Mouse (Mus musculus) spleen, adult 2 months (tissue): Measurements from ENCODE around the gene Gm45213. TPM values are rescaled to one million over a fixed set of nuclear protein-coding genes. Genes with fewer than 3 reads are reported as not detected.

Experiments
- DNase-seq, 2 experiments: peaks; one replicate each; pipeline versions ENCODE4 v3.0.0 to v3.0.0-alpha.2; 2012 to 2021; ENCODE audit warnings: low spot score in 2 of 2, low read depth in 1 of 2
- H3K27ac ChIP-seq: fragments of 200-500 bp; 2 replicates; pipeline ENCODE4 v1.5.1; 2012; ENCODE audit warnings: low read length, inconsistent platforms; ENCODE audit not compliant: insufficient read depth
- H3K27me3 ChIP-seq: fragments of 200-500 bp; 2 replicates; pipeline ENCODE4 v1.6.1; 2012; ENCODE audit warnings: mild to moderate bottlenecking, moderate library complexity, low read length, inconsistent platforms; ENCODE audit not compliant: control insufficient read depth, insufficient read depth
- H3K36me3 ChIP-seq: fragments of 200-500 bp; 2 replicates; pipeline ENCODE4 v1.6.1; 2012; ENCODE audit warnings: mild to moderate bottlenecking, low read length, inconsistent platforms; ENCODE audit not compliant: control insufficient read depth, insufficient read depth
- H3K4me1 ChIP-seq: fragments of 200-500 bp; 2 replicates; pipeline ENCODE4 v1.6.1; 2011; ENCODE audit warnings: inconsistent platforms; ENCODE audit not compliant: control insufficient read depth, insufficient read depth, insufficient read length
- H3K4me3 ChIP-seq: fragments of 200-500 bp; 2 replicates; pipeline ENCODE4 v1.5.1; 2011; ENCODE audit warnings: mild to moderate bottlenecking, inconsistent platforms; ENCODE audit not compliant: insufficient read depth, insufficient read length; ENCODE audit errors: extremely low read depth
- CTCF ChIP-seq: fragments of 200-500 bp; IDR thresholded peaks from 2 replicates; pipeline ENCODE4 v1.5.1; 2011; ENCODE audit warnings: mild to moderate bottlenecking, inconsistent platforms; ENCODE audit not compliant: insufficient read depth, insufficient read length, insufficient replicate concordance; ENCODE audit errors: extremely low read depth
- POLR2A ChIP-seq: fragments of 200-500 bp; IDR thresholded peaks from 2 replicates; pipeline ENCODE4 v1.6.1; 2011; ENCODE audit warnings: low read depth, low read length, inconsistent platforms
- WGBS: fragments of 180-500 bp; shearing (Covaris S2); methylation state at CpG from one replicate; pipeline ENCODE4 v1.1.7; 2018; 5-methylcytosine and 5-hydroxymethylcytosine counted together
- polyA plus RNA-seq: library from polyadenylated mRNA; depleted of rRNA; stranded (reverse); fragments of >200 nt; gene quantifications from 2 replicates; pipeline ENCODE4 v1.2.3, GENCODE M21; 2012; rRNA removed

Gene Gm45213
- polyA plus RNA-seq, result not detected in 2 replicates

- Histone ChIP-seq H3K4me3 (no peak within 1 kb of the TSS), H3K27ac (no peak within 1 kb of the TSS), H3K27me3 (no peaks in the 10 kb centered on the region), H3K36me3 (no peaks in the 10 kb centered on the region), H3K4me1 (no peaks in the 10 kb centered on the region)
- 27% methylated on average over 10 of the region's 10 CpGs for WGBS
- TF ChIP-seq CTCF, result no peak
- TF ChIP-seq POLR2A, result no peak
- no peak for DNase-seq
These were observed at the start of gene Gm45213 for GRCm38 (mm10) chr7:66043552-66044459. Gm45213 (plus strand) TSS chr7:66043602.

GRCm38 (mm10) chr7:66001035-66001754, 42.2 kb upstream of the Gm45213 start:
- H3K27me3 ChIP-seq, result no peaks in the 10 kb centered on the region
- TF ChIP-seq CTCF (no peak), POLR2A (no peak)
- 89% methylated on average over 16 of the region's 16 CpGs for WGBS
- H3K4me3 ChIP-seq, result no peak overlapping the region
- no peaks in the 10 kb centered on the region for H3K4me1 ChIP-seq
- no peak for DNase-seq
- no peaks in the 10 kb centered on the region for H3K36me3 ChIP-seq
- H3K27ac ChIP-seq, result no peak overlapping the region

- no peak for DNase-seq
- no peaks in the 10 kb centered on the region for H3K4me1 ChIP-seq
- no peaks in the 10 kb centered on the region for H3K36me3 ChIP-seq
- no peak overlapping the region for H3K27ac ChIP-seq
- WGBS, result 83% methylated on average over 3 of the region's 3 CpGs
- 0 out of 2 replicates have a peak, but pooled peaks cover 2% of the 10 kb centered on the region for H3K27me3 ChIP-seq
- no peak overlapping the region for H3K4me3 ChIP-seq
- TF ChIP-seq POLR2A, result no peak
- TF ChIP-seq CTCF, result no peak
These were observed 41.6 kb upstream of the Gm45213 start for GRCm38 (mm10) chr7:66001797-66002196.

- Histone ChIP-seq H3K27ac (no peak overlapping the region), H3K27me3 (0 out of 2 replicates have a peak, but pooled peaks cover 2% of the 10 kb centered on the region), H3K4me1 (no peaks in the 10 kb centered on the region), H3K4me3 (no peak overlapping the region), H3K36me3 (no peaks in the 10 kb centered on the region)
- WGBS, result 94% methylated on average over 5 of the region's 5 CpGs
- TF ChIP-seq POLR2A, result no peak
- no peak for TF ChIP-seq CTCF
- DNase-seq, result no peak
These were observed 40.0 kb upstream of the Gm45213 start for GRCm38 (mm10) chr7:66003447-66003846.

GRCm38 (mm10) chr7:66003865-66004638, 39.4 kb upstream of the Gm45213 start:
- no peak overlapping the region for H3K27ac ChIP-seq
- H3K4me3 ChIP-seq, result no peak overlapping the region
- TF ChIP-seq POLR2A (no peak), CTCF (no peak)
- H3K27me3 ChIP-seq, result 0 out of 2 replicates have a peak, but pooled peaks cover 2% of the 10 kb centered on the region
- no peak for DNase-seq
- WGBS, result 85% methylated on average over 13 of the region's 13 CpGs
- no peaks in the 10 kb centered on the region for H3K4me1 ChIP-seq
- H3K36me3 ChIP-seq, result no peaks in the 10 kb centered on the region

- 82% methylated on average over 10 of the region's 10 CpGs for WGBS
- no peaks in the 10 kb centered on the region for H3K4me1 ChIP-seq
- TF ChIP-seq POLR2A, result no peak
- no peak for TF ChIP-seq CTCF
- 0 out of 2 replicates have a peak, but pooled peaks cover 2% of the 10 kb centered on the region for H3K27me3 ChIP-seq
- no peak overlapping the region for H3K4me3 ChIP-seq
- no peak for DNase-seq
- H3K27ac ChIP-seq, result no peak overlapping the region
- H3K36me3 ChIP-seq, result no peaks in the 10 kb centered on the region
These were observed 38.3 kb upstream of the Gm45213 start for GRCm38 (mm10) chr7:66005066-66005465.
